Mouse (Mus musculus) liver, postnatal 0 days (tissue): Measurements from ENCODE around the gene Elmo1.

Experiments used
- CTCF ChIP-seq: sonication (generic); IDR thresholded peaks from 2 replicates; pipeline ENCODE4 v1.5.1; 2016; ENCODE audit warnings: antibody characterized with exemption, low read depth
- EP300 ChIP-seq: IDR thresholded peaks from 2 replicates; pipeline ENCODE4 v1.6.1; 2016; ENCODE audit warnings: antibody characterized with exemption, low read depth, mild to moderate bottlenecking

DNA sequence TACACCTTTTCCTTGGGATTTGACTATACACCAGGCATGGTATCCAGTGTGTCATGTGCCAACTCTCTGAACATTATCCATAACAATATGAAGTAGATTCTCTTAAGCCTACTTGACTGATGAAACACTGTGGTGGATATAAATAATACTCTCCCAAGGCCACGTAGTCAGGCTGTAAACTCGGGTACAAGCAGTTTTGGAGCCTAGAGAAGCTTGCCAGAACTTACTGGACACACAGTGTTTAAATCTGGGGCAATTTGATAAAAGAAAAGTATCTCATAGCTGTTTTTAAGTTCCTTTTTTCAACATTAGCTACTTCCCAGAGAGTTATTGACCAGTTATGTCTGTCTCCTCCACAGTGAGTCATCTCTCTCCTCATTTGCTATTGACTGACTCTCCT lies 47.5 kb upstream of the Elmo1 start:
- TF ChIP-seq CTCF (no peak), EP300 (no peak)
